Mouse (Mus musculus) thymus, postnatal 25 days (tissue): ENCODE data around the gene Frmpd4.

Experiments used
- DNase-seq: peaks from one replicate; pipeline ENCODE4 v3.0.0; 2022

The Frmpd4 gene

DNA sequence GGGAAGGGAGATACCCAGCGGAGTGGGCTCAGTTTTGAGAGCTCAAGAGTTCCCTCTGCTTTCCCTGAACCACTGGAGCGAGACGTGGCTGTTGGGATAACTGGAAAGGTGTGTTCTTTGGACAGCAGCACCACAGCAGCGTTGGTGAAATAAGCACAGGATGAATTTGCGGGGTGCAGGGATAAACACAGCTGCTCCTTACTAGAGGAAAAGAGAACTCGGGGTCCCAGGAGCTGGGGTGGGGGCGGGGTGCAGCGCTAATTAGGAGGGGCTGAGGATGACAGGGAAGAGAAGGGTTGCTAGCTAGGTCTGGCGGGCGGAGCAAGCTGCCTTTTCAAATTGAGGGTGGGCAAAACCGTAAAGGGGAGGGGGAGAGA, 453.5 kb downstream of the Frmpd4 start:
- DNase-seq: no peak

DNA sequence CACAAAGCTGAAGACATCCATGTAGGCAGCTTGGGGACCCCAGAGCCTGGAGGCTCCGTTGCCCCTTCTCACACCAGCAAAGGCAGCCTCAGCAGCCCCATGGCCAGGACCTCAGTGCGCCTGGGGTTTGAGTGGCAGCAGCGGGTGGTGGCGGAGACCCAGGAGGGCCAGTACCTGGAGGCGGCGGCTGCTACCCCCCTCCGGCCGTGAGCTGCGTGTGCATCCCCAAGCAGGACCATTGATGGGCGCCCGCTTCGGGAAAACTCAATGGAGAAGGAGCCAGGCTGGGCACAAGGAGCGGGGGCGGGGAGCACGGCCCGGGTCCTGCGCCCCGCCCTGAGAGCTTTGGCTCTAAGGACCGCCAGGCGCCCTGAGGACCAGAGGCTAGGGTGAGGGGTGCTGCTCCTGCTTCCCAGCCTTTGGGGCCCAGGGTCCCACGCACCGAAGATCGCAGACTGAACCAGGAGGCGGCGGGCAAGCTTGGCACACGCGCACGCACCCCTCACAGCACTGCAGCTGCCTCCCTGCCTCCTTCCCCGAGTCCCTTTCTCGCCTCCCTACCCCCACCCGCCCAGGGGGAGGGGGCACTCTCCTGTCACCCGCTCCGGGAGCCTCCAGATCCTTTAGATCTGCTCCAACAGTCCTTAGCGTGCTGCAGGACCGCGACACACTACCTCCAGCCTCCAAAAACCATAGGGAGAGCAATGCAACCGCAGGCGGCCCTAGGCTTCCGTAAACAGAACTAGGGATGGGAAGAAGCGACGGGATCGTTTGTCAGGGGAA, 454.0 kb downstream of the Frmpd4 start:
- no peak for DNase-seq

DNA sequence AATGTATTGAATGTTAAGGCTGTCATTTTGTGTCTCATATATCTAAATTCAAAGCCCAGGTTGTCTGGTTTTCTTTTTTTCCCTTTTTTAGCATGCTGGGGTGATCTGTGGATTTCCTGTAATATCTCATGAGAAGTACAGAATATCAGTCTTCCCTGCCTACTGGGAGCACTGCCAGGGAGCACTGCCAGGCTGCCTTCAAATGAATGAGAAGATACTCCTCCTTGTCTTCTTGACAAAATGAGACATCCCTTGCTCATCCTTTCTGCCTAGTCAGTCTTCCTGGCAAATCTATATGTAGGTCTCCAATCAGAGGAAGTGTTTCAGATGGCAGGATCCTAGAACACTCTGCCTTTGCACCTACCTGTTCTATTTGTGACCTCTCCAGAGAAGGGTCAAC, 535.4 kb downstream of the Frmpd4 start:
- DNase-seq: no peak

- no peak for DNase-seq
Observed at GRCm38 (mm10) chrX:168020574-168021145, 556.4 kb downstream of the Frmpd4 start.

DNA sequence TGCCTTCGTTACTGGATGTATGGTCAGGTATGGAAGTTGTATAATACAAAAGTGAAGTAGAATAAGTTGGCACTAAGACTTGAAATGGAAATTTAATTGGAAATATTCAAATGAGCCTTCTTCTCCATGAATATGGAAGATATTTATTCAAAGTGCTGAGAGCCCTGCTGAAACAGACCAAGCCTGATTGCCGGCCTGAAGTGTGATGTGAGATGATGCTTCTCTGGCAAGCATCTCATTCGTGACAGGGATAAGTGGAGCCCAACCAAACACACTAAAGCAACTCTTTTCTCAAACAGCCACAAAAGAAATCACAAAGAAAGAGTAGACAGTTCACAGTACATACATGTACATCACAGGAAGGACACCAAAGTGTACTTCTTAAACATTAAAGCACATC, 559.2 kb downstream of the Frmpd4 start:
- no peak for DNase-seq

- DNase-seq: no peak
Observed at GRCm38 (mm10) chrX:167984835-167985234, 592.2 kb downstream of the Frmpd4 start.

DNA sequence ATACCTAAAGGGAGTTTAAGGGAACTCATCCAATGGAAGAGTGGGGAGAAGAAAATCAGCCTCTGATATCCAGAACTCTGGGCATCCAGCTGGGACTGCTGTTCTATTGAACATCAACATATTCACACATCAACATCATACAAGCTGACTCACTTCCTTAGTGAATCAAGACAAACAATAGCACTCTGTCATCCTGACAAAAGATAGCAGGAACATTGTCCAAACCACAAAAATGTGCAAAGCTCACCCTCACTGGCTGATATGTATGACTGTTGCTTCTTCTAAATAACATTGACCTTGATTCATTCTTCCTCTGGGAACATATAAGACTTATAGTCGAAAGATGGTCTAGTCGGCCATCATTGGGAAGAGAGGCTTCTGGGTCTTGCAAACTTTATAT, 625.8 kb downstream of the Frmpd4 start:
- no peak for DNase-seq

DNA sequence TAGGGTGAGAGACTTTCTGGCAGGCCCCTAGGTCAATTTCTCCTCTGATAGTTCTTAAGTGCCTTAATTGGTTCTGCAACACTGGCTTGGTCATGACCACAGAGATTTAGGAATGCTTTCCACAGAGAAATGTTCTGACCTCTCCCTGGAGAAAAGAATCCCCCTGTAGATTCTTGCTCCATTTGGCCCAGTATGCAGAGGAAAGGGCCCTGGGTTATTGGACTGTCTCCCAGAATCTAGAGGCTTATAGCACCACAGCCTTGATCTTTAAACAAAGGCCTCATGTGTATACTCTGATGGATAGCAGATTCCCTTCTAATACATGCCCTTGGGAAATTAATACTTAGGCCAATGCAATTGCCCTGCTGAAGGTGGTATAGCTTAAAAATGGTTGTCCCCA, 667.5 kb downstream of the Frmpd4 start:
- DNase-seq: no peak

DNA sequence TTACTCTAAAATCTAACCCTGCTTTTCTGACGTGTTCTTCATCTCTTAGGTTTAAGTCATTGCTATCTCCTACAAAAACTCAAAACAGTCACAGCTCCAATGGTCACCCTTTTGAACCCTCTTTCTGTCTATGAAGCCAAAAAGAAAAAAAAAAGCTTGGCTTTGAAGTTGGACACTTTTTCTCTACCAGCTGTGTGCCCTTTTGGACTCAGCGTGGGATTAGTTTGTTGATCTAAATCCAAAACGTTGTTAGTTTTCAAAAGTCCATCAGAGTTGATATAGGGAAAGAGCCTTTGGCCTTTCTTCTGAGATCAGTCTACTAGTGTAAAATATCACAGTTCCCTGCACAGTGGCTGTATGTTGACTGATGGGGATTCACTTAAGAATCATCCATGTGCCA, 676.0 kb downstream of the Frmpd4 start:
- no peak for DNase-seq

GRCm38 (mm10) chrX:167854821-167855220, 722.2 kb downstream of the Frmpd4 start:
- no peak for DNase-seq

- no peak for DNase-seq
Observed at GRCm38 (mm10) chrX:167832543-167832942, 744.5 kb downstream of the Frmpd4 start.

- no peak for DNase-seq
Observed at GRCm38 (mm10) chrX:167828456-167828855, 748.6 kb downstream of the Frmpd4 start.

- DNase-seq: peak; percentile 38
Observed at GRCm38 (mm10) chrX:167817363-167817762, 759.7 kb downstream of the Frmpd4 start.

DNA sequence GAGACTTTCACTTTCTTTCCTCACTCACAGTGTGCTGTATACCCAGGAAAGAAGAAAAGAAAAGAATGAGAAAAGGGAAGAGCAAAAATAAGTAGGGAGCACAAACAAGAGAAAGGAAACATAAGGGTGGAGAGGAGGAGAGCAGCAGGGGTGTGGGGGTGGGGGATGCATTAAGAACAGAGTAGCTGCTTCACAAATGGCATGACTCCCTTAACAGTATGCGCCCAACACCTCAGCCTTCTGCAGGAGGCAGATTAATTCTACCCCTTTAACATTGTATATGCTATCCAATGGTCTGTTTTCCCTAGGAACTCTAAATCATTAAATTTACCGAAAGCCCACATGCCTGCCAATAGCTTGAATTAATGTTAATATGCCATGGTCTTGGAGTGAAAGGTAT, 766.9 kb downstream of the Frmpd4 start:
- no peak for DNase-seq

DNA sequence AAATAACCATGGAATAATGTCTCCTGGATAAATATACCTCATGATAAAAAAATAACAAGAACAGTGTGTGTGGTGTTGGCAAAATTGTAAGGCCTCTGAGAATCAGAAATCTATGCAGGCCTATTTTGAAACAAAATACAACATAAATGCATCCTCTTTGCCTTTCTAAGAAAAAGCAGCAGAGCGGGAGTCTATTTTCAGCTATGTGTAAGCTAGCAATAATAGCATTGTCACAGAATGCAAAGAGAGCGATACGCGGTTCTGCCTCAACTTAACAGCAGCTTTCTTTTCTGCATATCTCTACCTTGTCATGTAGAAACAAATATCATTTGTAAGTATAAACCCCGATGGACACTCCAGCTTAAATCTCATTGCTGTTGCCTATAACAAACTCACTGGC, 768.5 kb downstream of the Frmpd4 start:
- no peak for DNase-seq

GRCm38 (mm10) chrX:167788737-167789136, 788.3 kb downstream of the Frmpd4 start:
- no peak for DNase-seq

DNA sequence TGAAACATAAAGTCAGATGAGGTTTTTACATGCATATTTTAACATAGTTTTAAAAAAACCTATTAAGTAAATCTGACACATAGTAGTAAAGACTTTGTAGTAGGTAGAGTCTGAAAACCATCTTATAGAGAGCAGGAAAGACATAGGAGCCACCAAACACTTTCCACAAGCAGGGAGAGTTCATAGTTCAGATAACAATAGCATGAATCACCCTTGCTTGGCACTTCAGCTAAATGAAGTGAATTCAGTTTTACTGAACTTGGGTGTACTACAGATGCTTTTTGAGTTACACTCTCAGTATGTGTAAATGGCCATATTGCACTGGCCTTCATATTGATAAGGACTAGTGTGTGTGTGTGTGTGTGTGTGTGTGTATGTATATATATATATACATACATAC, 793.5 kb downstream of the Frmpd4 start:
- DNase-seq: no peak

DNA sequence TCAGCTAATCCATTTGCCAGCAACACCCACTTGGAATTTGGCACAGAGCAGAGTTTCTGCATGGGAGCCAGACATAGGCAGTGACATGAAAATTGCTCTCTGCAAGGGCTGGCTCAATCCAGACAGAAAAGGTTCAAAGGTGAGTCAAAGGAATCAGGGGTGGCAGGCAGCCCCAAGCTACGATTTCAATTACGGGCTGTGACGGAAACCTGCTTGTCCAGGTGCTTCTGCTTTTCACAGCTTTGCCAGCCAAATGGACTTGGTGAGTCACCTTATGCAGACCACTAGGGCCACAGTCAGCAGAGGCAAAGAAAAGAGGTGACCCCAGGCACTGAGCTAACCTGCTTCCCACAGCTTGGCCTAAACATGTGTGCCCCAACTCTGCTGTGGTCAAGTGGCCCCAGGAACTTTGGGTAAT, 857.5 kb downstream of the Frmpd4 start:
- DNase-seq: no peak

- DNase-seq: no peak
Observed at GRCm38 (mm10) chrX:167719092-167719491, 857.9 kb downstream of the Frmpd4 start.

- no peak for DNase-seq
Observed at GRCm38 (mm10) chrX:167654806-167655495, 922.1 kb downstream of the Frmpd4 start.

GRCm38 (mm10) chrX:167654249-167654648, 922.8 kb downstream of the Frmpd4 start:
- no peak for DNase-seq

- no peak for DNase-seq
Observed at GRCm38 (mm10) chrX:167597639-167598217, 979.3 kb downstream of the Frmpd4 start.

- no peak for DNase-seq
Observed at GRCm38 (mm10) chrX:167552827-167553226, 1024.2 kb downstream of the Frmpd4 start.

DNA sequence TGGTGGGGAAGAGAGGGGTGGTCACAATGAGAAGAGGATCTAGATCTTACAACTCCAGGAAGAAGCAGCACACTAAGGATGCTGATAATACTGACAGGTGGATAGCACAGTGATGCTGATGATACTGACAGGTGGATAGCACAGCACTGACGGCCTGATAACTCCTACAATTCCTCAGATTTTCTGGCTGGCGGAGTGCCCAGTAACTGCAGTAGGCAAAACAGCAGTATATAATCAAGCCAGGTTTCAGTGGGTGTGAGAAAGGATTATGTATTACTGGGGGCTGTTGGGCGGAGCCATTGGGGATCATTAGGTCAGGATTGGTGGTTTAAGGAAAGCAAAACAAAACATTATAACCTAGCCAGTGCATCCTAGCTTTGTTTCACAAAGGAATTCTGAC, 1053.9 kb downstream of the Frmpd4 start:
- DNase-seq: no peak
